Mouse (Mus musculus): ENCODE results near the gene Gm20843. TPM values are rescaled to one million over a fixed set of nuclear protein-coding genes. Genes with fewer than 3 reads are reported as not detected.
"Not testable (repeated sequence)": the region's sequence is repeated elsewhere in the genome, so short reads cannot be mapped to it uniquely, and the experiment has no call there.

Gm20843 gene
- total RNA-seq (2015; ENCODE audit: low replicate concordance), result not detected in 2 replicates
- not detected in 2 replicates for total RNA-seq (2017; ENCODE audit: low replicate concordance)

DNA sequence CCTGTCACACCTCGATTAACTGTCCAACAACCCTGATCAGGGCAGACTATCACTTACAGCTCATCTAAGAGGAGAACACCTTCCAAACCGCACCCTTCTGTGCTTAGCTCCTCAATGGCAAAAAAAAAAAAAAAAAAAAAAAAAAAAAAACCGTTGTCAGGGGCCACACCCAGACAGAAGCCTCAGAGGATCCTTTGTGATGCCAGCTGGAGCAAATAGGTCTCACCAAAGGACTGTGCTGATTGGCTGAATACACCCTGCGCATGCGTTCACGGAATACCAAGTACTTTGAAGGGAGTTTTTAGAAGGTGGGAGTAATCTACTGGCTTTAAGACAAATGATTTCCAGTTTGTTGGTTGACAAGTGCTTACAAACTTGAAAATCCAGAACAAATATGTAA, at the start of gene Gm20843:
TSS of gene Gm20843 (minus strand) at position 101 of the 400 bp plus-strand sequence.
- ATAC-seq (replicated peaks; ENCODE audit: low FRiP score, poor library complexity, severe bottlenecking), result not testable (repeated sequence)
